In the genomic region with DNA sequence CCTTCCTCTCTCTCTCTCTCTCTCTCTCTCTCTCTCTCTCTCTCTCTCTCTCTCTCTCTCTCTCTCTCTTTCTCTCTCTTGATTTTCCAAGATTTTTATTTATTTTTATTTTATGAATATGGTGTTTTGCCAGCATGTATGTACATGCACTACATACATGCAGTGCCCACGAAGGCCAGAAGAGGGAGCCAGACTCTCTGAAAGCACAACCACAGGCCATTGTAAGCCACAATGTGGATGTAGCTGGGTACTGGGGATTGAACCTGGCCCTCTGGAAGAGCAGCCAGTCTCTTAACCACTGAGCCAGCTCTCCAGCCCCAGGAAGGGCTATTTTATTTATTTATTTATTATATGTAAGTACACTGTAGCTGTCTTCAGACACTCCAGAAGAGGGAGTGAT, we compare ENCODE assay signal across 9 mouse cellular contexts. TPM values are rescaled to one million over a fixed set of nuclear protein-coding genes. Genes with fewer than 3 reads are reported as not detected.
DNase-seq lines count a peak whose midpoint lies in the region; TF ChIP-seq lines count a peak whose summit lies in the region.
"Had no signal": no experiment of that assay in that cellular context is flagged by ENCODE, and none has a peak within 500 bp of the region (broad histone marks: within the 10 kb centered on the region; RNA-seq: fewer than 3 reads in every experiment).

No protein-coding gene starts in this region.

- H3K27ac ChIP-seq in gastrocnemius, adult 2 months, result no peak overlapping the region
- H3K27ac ChIP-seq: limb, embryonic 13.5 days had no signal

- no peaks in the 10 kb centered on the region for H3K9me3 ChIP-seq in E14TG2a.4 (ENCODE audit: low read length)
- H3K9me3 ChIP-seq: limb, embryonic 13.5 days had no signal

- intact Hi-C loops in gastrocnemius, adult 2 months (cut with DNase I), result no loop called here

- no peaks in the 10 kb centered on the region for H3K36me3 ChIP-seq in E14TG2a.4 (ENCODE audit: insufficient read depth, low read length)
- H3K36me3 ChIP-seq: limb, embryonic 13.5 days had no signal

- H3K4me1 ChIP-seq in E14TG2a.4 (replicated peaks; ENCODE audit: low read depth, low read length), result peaks cover 14% of the 10 kb centered on the region
- H3K4me1 ChIP-seq: limb, embryonic 13.5 days had no signal

- 0 out of 2 replicates have a peak, but pooled peaks cover 4% of the 10 kb centered on the region for H3K27me3 ChIP-seq in E14TG2a.4 (ENCODE audit: insufficient read depth, low read length)
- H3K27me3 ChIP-seq: limb, embryonic 13.5 days had no signal

- TF ChIP-seq CTCF in E14TG2a.4 (conservative IDR thresholded peaks at IDR 0.05; ENCODE audit: low read length), result peak; percentile 66
- peak; percentile 80 for TF ChIP-seq CTCF in gastrocnemius, adult 2 months (IDR thresholded peaks at IDR 0.05)

- H3K4me3 ChIP-seq in E14TG2a.4 (replicated peaks; ENCODE audit: low read length), result no peak overlapping the region
- H3K4me3 ChIP-seq in gastrocnemius, adult 2 months, result no peak overlapping the region
- H3K4me3 ChIP-seq: limb, embryonic 13.5 days had no signal

- peak; percentile 71 to 76 for DNase-seq in B cell, adult 2 months
- DNase-seq in c-Kit-positive CD71-negative TER-119-negative erythroid progenitor cells, embryonic 14.5 days (ENCODE audit: low read depth), result peak; percentile 60
- DNase-seq in gastrocnemius, adult 2 months, result peak; percentile 70
- DNase-seq in layer of hippocampus, adult 9-10 months (ENCODE audit: low spot score), result peak; percentile 73
- DNase-seq in lung, postnatal 14 days, result peak; percentile 88
- peak; percentile 82 for DNase-seq in right cerebral cortex, postnatal 4 days
- peak; percentile 49 for DNase-seq in yolk sac, embryonic 10.5 days (ENCODE audit: low spot score)

RNA-seq across cellular contexts. Expression of a gene that starts 11.1 kb away (rescaled TPM):
- total RNA-seq in gastrocnemius, adult 2 months (2021), result not detected

RNA-seq across cellular contexts. Expression of a gene that starts 14.2 kb away (rescaled TPM):
- total RNA-seq in gastrocnemius, adult 2 months (2021), result not detected

RNA-seq across cellular contexts. Expression of a gene that starts 27.8 kb away (rescaled TPM):
- total RNA-seq in gastrocnemius, adult 2 months (2021), result not detected

RNA-seq across cellular contexts. Expression of a gene that starts 28.7 kb away (rescaled TPM):
- total RNA-seq in gastrocnemius, adult 2 months (2021), result not detected

RNA-seq across cellular contexts. Expression of a gene that starts 52.0 kb away (rescaled TPM):
- not detected for total RNA-seq in gastrocnemius, adult 2 months (2021)
